10 mouse cellular contexts compared by ENCODE assay signal in genomic region chr7:137310876-137311275, GRCm38 (mm10). TPM values are rescaled to one million over a fixed set of nuclear protein-coding genes. Genes with fewer than 3 reads are reported as not detected.
DNase-seq lines count a peak whose midpoint lies in the region; ATAC-seq and TF ChIP-seq lines count a peak whose summit lies in the region.
"Had no signal": no experiment of that assay in that cellular context is flagged by ENCODE, and none has a peak within 500 bp of the region (broad histone marks: within the 10 kb centered on the region; RNA-seq: fewer than 3 reads in every experiment).

No protein-coding gene starts in this region.

- 11% methylated on average over 11 of the region's 11 CpGs for WGBS in heart, adult 2 months
- 1% methylated on average over 11 of the region's 11 CpGs for WGBS in hindbrain, embryonic 13.5 days
- 2% methylated on average over 11 of the region's 11 CpGs for WGBS in midbrain, embryonic 16.5 days

- H3K79me2 ChIP-seq in heart, adult 2 months (replicated peaks; ENCODE audit: control insufficient read depth, insufficient read depth, low read length): no peaks in the 10 kb centered on the region

- peak overlapping the region; percentile 77 for H3K4me2 ChIP-seq in hindbrain, embryonic 13.5 days
- peak overlapping the region; percentile 67 for H3K4me2 ChIP-seq in midbrain, embryonic 16.5 days (ENCODE audit: low read length)

- no peak for ATAC-seq in hindbrain, embryonic 13.5 days (ENCODE audit: low FRiP score)
- ATAC-seq in midbrain, embryonic 16.5 days: no peak

- H3K9me3 ChIP-seq in hindbrain, embryonic 13.5 days: no peaks in the 10 kb centered on the region
- H3K9me3 ChIP-seq in midbrain, embryonic 16.5 days (replicated peaks; ENCODE audit: control insufficient read depth, low read length, poor library complexity, severe bottlenecking): no peaks in the 10 kb centered on the region

- peaks cover 7% of the 10 kb centered on the region for H3K27me3 ChIP-seq in heart, adult 2 months (ENCODE audit: control insufficient read depth, insufficient read depth, low read length)
- H3K27me3 ChIP-seq in hindbrain, embryonic 13.5 days: peaks cover 17% of the 10 kb centered on the region; the same call in 1 of the 2 replicates
- H3K27me3 ChIP-seq in midbrain, embryonic 16.5 days (ENCODE audit: control insufficient read depth, insufficient read depth, low read depth, low read length): no peaks in the 10 kb centered on the region

- peaks cover 2% of the 10 kb centered on the region; the same call in 1 of the 2 replicates for H3K36me3 ChIP-seq in heart, adult 2 months (ENCODE audit: control insufficient read depth, insufficient read depth, low read length)
- peaks cover 6% of the 10 kb centered on the region; the same call in 1 of the 2 replicates for H3K36me3 ChIP-seq in hindbrain, embryonic 13.5 days
- no peaks in the 10 kb centered on the region for H3K36me3 ChIP-seq in midbrain, embryonic 16.5 days (ENCODE audit: control insufficient read depth, insufficient read depth, low read length)

- no peak for TF ChIP-seq EP300 in heart, adult 2 months (IDR thresholded peaks at IDR 0.05; ENCODE audit: insufficient read depth, low read depth, low read length)

- peak overlapping the region; percentile 81 for H3K4me3 ChIP-seq in heart, adult 2 months
- H3K4me3 ChIP-seq in bone marrow macrophage, adult 2 months (ENCODE audit: insufficient read depth, low read length): peak overlapping the region; percentile 47
- peak overlapping the region; percentile 79 for H3K4me3 ChIP-seq in hindbrain, embryonic 13.5 days
- H3K4me3 ChIP-seq in midbrain, embryonic 16.5 days (ENCODE audit: low read depth, low read length): peak overlapping the region; percentile 53

- DNase-seq in heart, adult 2 months: peak in 1 of 2 experiments; percentile 40
- no peak for DNase-seq in heart, adult 9 months (ENCODE audit: low spot score in 2 of 2)
- no peak for DNase-seq in left cerebral cortex, adult 9 months (ENCODE audit: low spot score in 2 of 2)
- DNase-seq in layer of hippocampus, adult 18-20 months (ENCODE audit: low spot score in 2 of 2): no peak
- DNase-seq in left cerebral cortex, adult 8-10 months (ENCODE audit: low spot score in 2 of 2): no peak
- DNase-seq: lung, postnatal 14 days had no signal

- no peaks in the 10 kb centered on the region for H3K4me1 ChIP-seq in heart, adult 2 months (ENCODE audit: control insufficient read depth, insufficient read depth, low read length)
- H3K4me1 ChIP-seq in bone marrow macrophage, adult 2 months (ENCODE audit: control insufficient read depth, insufficient read depth, low read length): peaks cover 7% of the 10 kb centered on the region
- peaks cover 58% of the 10 kb centered on the region for H3K4me1 ChIP-seq in hindbrain, embryonic 13.5 days (replicated peaks)
- H3K4me1 ChIP-seq in midbrain, embryonic 16.5 days (ENCODE audit: control insufficient read depth, insufficient read depth, low read length): peaks cover 21% of the 10 kb centered on the region

- no peak for TF ChIP-seq CTCF in heart, adult 2 months (IDR thresholded peaks at IDR 0.05)
- TF ChIP-seq CTCF in bone marrow macrophage, adult 2 months (IDR thresholded peaks at IDR 0.05; ENCODE audit: low read depth, low read length): no peak

- intact Hi-C loops in heart, adult 2 months (cut with DNase I): loop anchor here (1.0 to 10.0 kb wide), 3 partner anchors 11 to 1016 kb away; no protein-coding TSS in a partner anchor

- TF ChIP-seq POLR2A in heart, adult 2 months (IDR thresholded peaks at IDR 0.05; ENCODE audit: insufficient read depth, low read depth, low read length): no peak
- no peak for TF ChIP-seq POLR2A in bone marrow macrophage, adult 2 months (IDR thresholded peaks at IDR 0.05; ENCODE audit: borderline replicate concordance, low read depth, low read length)

- peak overlapping the region; percentile 78 for H3K9ac ChIP-seq in heart, adult 2 months (ENCODE audit: low read depth, low read length)
- peak overlapping the region; percentile 99 for H3K9ac ChIP-seq in hindbrain, embryonic 13.5 days
- peak overlapping the region; percentile 71 for H3K9ac ChIP-seq in midbrain, embryonic 16.5 days (ENCODE audit: low read depth, low read length)

- peak overlapping the region; percentile 92 for H3K27ac ChIP-seq in heart, adult 2 months
- H3K27ac ChIP-seq in bone marrow macrophage, adult 2 months (ENCODE audit: insufficient read depth, low read depth, low read length): no peak overlapping the region
- H3K27ac ChIP-seq in hindbrain, embryonic 13.5 days: peak overlapping the region; percentile 98
- peak overlapping the region; percentile 88 for H3K27ac ChIP-seq in midbrain, embryonic 16.5 days (ENCODE audit: low read length)

RNA-seq across cellular contexts. Expression of gene Ebf3, which starts 3.4 kb away (rescaled TPM):
- total RNA-seq in heart, adult 2 months (2021): 1 to 10 TPM; 6.1 to 7.5 TPM
- 5.0 and 6.0 TPM in 2 replicates for polyA plus RNA-seq in heart, adult 2 months (2012; rRNA removed)
- polyA plus RNA-seq in bone marrow macrophage, adult 2 months (2012; ENCODE audit: insufficient read depth, insufficient read length, missing spikeins): 0.19 and 0.63 TPM in 2 replicates
- 22.2 and 27.7 TPM in 2 replicates for polyA plus RNA-seq in hindbrain, embryonic 13.5 days (2015; fragmentation: Nextera tagmentation; extraction: Ambion mirVana)
- polyA plus RNA-seq in midbrain, embryonic 16.5 days (2015; fragmentation: Nextera tagmentation; extraction: Ambion mirVana): 8.8 and 9.0 TPM in 2 replicates
- total RNA-seq in layer of hippocampus, adult 18-20 months (2021): under 1 TPM; 0.47 to 0.68 TPM
- total RNA-seq in left cerebral cortex, adult 8-10 months (2022): 1 to 10 TPM in 2 of 4 experiments, under 1 TPM in 2; 0.64 to 2.6 (median 1.1) TPM
- total RNA-seq: hematopoietic stem cell, adult 5-6 weeks had no signal
